12 mouse cellular contexts compared by ENCODE assay signal in genomic region chr17:71064463-71065014, GRCm38 (mm10).
A peak's percentile ranks its signal among the peaks of the same experiment; 100 is the strongest.
DNase-seq lines count a peak whose midpoint lies in the region; ATAC-seq and TF ChIP-seq lines count a peak whose summit lies in the region.
"Had no signal": no experiment of that assay in that cellular context is flagged by ENCODE, and none has a peak within 500 bp of the region (broad histone marks: within the 10 kb centered on the region; RNA-seq: fewer than 3 reads in every experiment).

No protein-coding gene starts in this region.

- TF ChIP-seq POLR2A in limb, embryonic 14.5 days (IDR thresholded peaks at IDR 0.05; ENCODE audit: borderline replicate concordance, extremely low read depth, insufficient read depth, insufficient read length): no peak

- no peaks in the 10 kb centered on the region for H3K36me3 ChIP-seq in limb, embryonic 14.5 days (ENCODE audit: control insufficient read depth, insufficient read depth, low read length)
- H3K36me3 ChIP-seq in limb, embryonic 10.5 days: no peaks in the 10 kb centered on the region
- H3K36me3 ChIP-seq in kidney, embryonic 16.5 days (ENCODE audit: insufficient read depth, low read length): no peaks in the 10 kb centered on the region
- H3K36me3 ChIP-seq: liver, embryonic 15.5 days had no signal

- H3K4me3 ChIP-seq in limb, embryonic 14.5 days (replicated peaks; ENCODE audit: low read length): no peak overlapping the region
- H3K4me3 ChIP-seq in limb, embryonic 10.5 days: no peak overlapping the region
- H3K4me3 ChIP-seq in kidney, embryonic 16.5 days (ENCODE audit: low read length): no peak overlapping the region
- H3K4me3 ChIP-seq: heart, embryonic 15.5 days; liver, embryonic 15.5 days had no signal

- no peaks in the 10 kb centered on the region for H3K9me3 ChIP-seq in limb, embryonic 14.5 days (ENCODE audit: control insufficient read depth, low read length)
- H3K9me3 ChIP-seq in limb, embryonic 10.5 days (replicated peaks): no peaks in the 10 kb centered on the region
- H3K9me3 ChIP-seq in kidney, embryonic 16.5 days (ENCODE audit: low read length): no peaks in the 10 kb centered on the region
- H3K9me3 ChIP-seq: heart, embryonic 15.5 days; liver, embryonic 15.5 days had no signal

- H3K27ac ChIP-seq in limb, embryonic 14.5 days (replicated peaks; ENCODE audit: low read depth, low read length): no peak overlapping the region
- no peak overlapping the region for H3K27ac ChIP-seq in limb, embryonic 10.5 days
- no peak overlapping the region for H3K27ac ChIP-seq in kidney, embryonic 16.5 days (ENCODE audit: low read length)
- H3K27ac ChIP-seq: heart, embryonic 15.5 days; liver, embryonic 15.5 days had no signal

- no peaks in the 10 kb centered on the region for H3K4me1 ChIP-seq in limb, embryonic 14.5 days (ENCODE audit: control insufficient read depth, insufficient read depth, low read length)
- no peaks in the 10 kb centered on the region for H3K4me1 ChIP-seq in limb, embryonic 10.5 days
- H3K4me1 ChIP-seq in kidney, embryonic 16.5 days (ENCODE audit: insufficient read depth, low read length): 0 out of 2 replicates have a peak, but pooled peaks cover 5% of the 10 kb centered on the region
- H3K4me1 ChIP-seq: heart, embryonic 15.5 days had no signal

- no peak overlapping the region for H3K4me2 ChIP-seq in limb, embryonic 14.5 days (replicated peaks; ENCODE audit: low read depth, low read length, severe bottlenecking)
- H3K4me2 ChIP-seq in kidney, embryonic 16.5 days (replicated peaks; ENCODE audit: low read depth, low read length): no peak overlapping the region
- H3K4me2 ChIP-seq: heart, embryonic 15.5 days; liver, embryonic 15.5 days had no signal

- ATAC-seq in limb, embryonic 14.5 days (ENCODE audit: low FRiP score, low read depth): no peak
- ATAC-seq in kidney, embryonic 16.5 days (ENCODE audit: low FRiP score, low TSS enrichment): no peak

- DNase-seq in cerebellum, adult 8-10 months: peak; percentile 7
- DNase-seq in cerebellum, adult 11-12 months: no peak
- DNase-seq in limb, embryonic 14.5 days (ENCODE audit: low spot score): peak; percentile 71
- no peak for DNase-seq in limb, embryonic 10.5 days (ENCODE audit: low spot score)
- peak; percentile 61 for DNase-seq in embryo, embryonic 10 days (ENCODE audit: low spot score)
- DNase-seq in retina, adult 2 months (ENCODE audit: low read depth, low spot score): peak; percentile 28
- DNase-seq in left cerebral cortex, adult 9 months (ENCODE audit: low spot score in 2 of 2): no peak
- DNase-seq: cerebellum, postnatal 25 days; right cerebral cortex, postnatal 14 days had no signal

- WGBS in limb, embryonic 14.5 days: 63% methylated on average over 7 of the region's 7 CpGs
- WGBS in limb, embryonic 10.5 days: 70% methylated on average over 7 of the region's 7 CpGs
- 64% methylated on average over 7 of the region's 7 CpGs for WGBS in kidney, embryonic 16.5 days

- H3K9ac ChIP-seq in limb, embryonic 14.5 days (ENCODE audit: low read depth, low read length, severe bottlenecking): no peak overlapping the region
- no peak overlapping the region for H3K9ac ChIP-seq in kidney, embryonic 16.5 days (replicated peaks; ENCODE audit: low read length)
- H3K9ac ChIP-seq: heart, embryonic 15.5 days; liver, embryonic 15.5 days had no signal

- H3K27me3 ChIP-seq in limb, embryonic 14.5 days (ENCODE audit: control insufficient read depth, insufficient read depth, low read length): no peaks in the 10 kb centered on the region
- no peaks in the 10 kb centered on the region for H3K27me3 ChIP-seq in limb, embryonic 10.5 days (ENCODE audit: low read depth, poor library complexity, severe bottlenecking)
- no peaks in the 10 kb centered on the region for H3K27me3 ChIP-seq in kidney, embryonic 16.5 days (ENCODE audit: insufficient read depth, low read length)
- H3K27me3 ChIP-seq: heart, embryonic 15.5 days; liver, embryonic 15.5 days had no signal

Comparison
In these comparisons a context has a peak if more than half of its experiments do, and no peak if none do; other contexts are left out.
1. DNase-seq: peak in cerebellum, adult 8-10 months (single experiment), limb, embryonic 14.5 days (single experiment), embryo, embryonic 10 days (single experiment) and retina, adult 2 months (single experiment); none in cerebellum, adult 11-12 months (single experiment), limb, embryonic 10.5 days (single experiment) and left cerebral cortex, adult 9 months (0 of 2).